Mouse (Mus musculus): ENCODE measurements at regions not wholly inside any gene's neighbourhood (a gene's known extent, or its start where the extent isn't known, plus 50 kb on each side); places are given as distances from the start of the nearest gene placed in this dataset.

- DNase-seq (ENCODE audit: low spot score), result no peak
These were observed 290.9 kb upstream of the Rnaseh2b start for GRCm38 (mm10) chr14:62001481-62001949.

- DNase-seq (ENCODE audit: low spot score), result no peak
These were observed 290.3 kb upstream of the Rnaseh2b start for GRCm38 (mm10) chr14:62002131-62002530.

DNA sequence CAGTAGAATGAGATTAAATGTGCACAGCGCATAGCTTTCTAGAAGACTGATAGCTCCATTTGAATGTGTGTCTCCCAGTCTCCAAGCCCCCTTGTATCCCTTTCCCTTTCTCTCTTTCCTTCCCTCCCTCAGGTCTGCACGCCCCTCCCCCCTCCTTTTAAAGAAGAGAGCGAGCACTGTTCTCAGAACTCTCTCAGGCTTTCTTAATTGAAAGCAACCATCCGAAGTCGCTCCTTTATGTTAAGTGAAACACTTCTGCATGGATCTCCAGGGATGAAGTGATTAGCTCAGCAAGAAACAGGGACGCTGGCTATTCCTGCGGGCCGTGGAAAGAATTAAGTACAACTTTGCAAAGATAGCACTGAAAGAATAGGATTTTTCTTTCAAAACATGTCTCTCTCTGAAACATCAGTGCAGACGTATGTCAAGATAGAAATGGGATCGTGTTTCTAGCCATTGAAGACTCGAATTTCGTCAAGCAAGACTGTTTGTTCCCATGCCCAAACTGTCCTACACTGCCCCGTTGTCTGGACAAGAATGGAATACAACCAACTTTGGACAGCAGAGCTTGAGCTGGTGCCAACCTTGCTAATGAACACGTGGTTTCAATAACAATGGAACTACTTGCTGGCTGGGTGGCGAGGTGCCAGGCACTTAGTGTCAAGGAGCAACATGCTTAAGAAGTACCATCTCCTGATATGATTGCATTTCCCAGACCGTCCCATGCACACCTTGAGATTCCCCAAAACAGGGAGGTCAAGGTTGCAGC, 289.2 kb upstream of the Rnaseh2b start:
- no peak for DNase-seq (ENCODE audit: low spot score)

- no peak for DNase-seq (ENCODE audit: low spot score)
These were observed 288.6 kb upstream of the Rnaseh2b start for GRCm38 (mm10) chr14:62003797-62004196.

DNA sequence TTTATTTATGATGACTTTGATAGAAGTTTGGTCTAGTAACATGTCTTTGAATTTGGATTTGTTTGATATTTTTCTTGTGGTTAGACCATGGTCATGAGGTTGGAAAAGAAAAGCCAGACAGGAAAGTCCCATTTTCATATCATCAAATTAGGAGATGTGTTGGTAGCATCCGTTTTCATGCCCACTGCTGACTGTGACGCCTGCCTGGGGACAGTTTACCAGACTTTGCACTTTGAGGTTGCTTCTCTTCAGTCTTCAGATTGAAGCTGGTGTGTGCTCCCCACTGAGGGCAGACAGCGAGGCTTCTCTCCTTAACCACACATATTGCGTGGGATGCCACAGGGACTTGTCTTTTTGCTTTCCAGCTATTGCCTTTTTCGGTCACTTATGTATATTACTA, 283.7 kb upstream of the Rnaseh2b start:
- DNase-seq (ENCODE audit: low spot score), result no peak

DNA sequence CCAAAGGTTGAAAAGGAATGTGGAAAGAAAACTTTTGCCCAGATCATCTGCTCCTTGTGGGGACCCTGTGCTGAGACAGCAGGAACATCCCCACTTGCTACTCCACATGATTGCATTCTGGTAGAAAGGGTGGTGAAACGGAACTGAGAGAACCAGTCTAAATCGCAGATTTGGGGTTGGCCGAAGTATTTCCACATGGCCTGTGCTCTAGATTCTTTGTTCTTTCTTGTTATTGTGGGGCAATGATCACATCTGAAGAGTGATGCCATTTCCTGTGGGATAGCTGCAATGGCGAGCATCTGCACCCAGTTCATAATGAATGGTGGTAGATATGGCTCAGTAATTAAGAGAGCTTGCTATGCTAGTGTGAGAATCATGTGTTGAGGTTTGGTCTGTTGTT, 273.6 kb upstream of the Rnaseh2b start:
- DNase-seq (ENCODE audit: low spot score), result no peak

GRCm38 (mm10) chr14:62020996-62021395, 271.4 kb upstream of the Rnaseh2b start:
- no peak for DNase-seq (ENCODE audit: low spot score)

DNA sequence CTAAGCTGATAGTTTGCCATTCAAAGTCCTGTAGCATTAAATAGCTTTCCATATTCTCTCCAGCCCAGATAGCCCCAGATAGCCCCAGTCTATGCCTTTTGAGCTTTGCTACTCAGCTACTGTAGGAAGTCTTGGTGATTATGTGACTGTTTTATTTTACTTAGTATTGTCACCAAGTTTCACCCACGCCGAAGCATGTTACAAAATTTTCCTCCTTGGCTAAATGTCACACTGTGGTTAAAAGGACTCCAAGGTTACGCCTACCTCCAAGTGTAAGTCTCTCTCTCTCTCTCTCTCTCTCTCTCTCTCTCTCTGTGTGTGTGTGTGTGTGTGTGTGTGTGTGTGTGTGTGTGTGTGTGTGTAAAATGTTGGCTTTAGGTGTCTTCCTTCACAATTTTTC, 270.2 kb upstream of the Rnaseh2b start:
- no peak for DNase-seq (ENCODE audit: low spot score)

DNA sequence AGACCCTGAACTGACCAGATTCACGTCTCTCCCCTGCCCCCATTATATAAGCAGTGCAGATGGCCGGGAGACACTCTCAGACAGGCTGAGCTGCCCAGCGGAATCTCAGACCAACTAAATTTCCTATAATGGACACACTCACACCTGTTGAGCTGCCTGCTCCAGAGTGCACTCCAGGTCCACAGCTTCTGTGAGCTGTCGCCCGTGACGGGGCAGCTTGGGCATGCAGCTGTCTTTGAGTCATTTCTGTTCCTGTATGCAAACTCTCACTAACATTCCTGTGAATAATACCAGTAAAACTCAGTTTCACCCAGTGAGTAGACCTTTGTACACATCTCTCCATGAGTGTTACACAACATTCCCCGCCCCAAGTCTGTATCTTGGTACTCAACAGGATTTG, 269.4 kb upstream of the Rnaseh2b start:
- no peak for DNase-seq (ENCODE audit: low spot score)

GRCm38 (mm10) chr14:62027751-62028279, 264.6 kb upstream of the Rnaseh2b start:
- DNase-seq (ENCODE audit: low spot score), result no peak

- DNase-seq (ENCODE audit: low spot score), result no peak
These were observed 262.3 kb upstream of the Rnaseh2b start for GRCm38 (mm10) chr14:62030059-62030458.

- DNase-seq (ENCODE audit: low spot score), result no peak
These were observed 258.7 kb upstream of the Rnaseh2b start for GRCm38 (mm10) chr14:62033661-62034060.

- no peak for DNase-seq (ENCODE audit: low spot score)
These were observed 257.7 kb upstream of the Rnaseh2b start for GRCm38 (mm10) chr14:62034664-62035063.

DNA sequence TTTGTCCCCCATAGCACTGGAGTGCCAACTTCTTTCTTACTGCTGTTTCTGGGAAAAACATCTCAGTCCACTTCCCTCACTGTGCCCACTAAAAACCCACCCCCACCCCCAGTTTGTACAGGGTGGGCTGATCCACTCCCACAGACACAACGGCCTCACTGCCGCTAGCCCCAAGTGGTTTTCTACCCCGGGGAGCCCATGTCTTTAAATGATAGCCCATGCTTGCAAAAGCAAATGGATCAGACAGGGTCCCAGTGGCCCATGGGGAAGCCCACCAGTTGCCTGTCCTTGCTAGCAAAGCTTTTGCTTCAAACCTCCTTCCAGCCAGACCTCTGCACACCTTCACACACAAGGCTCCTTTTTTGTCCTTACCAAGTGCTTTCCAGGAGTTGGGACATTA, 257.0 kb upstream of the Rnaseh2b start:
- DNase-seq (ENCODE audit: low spot score), result no peak

DNA sequence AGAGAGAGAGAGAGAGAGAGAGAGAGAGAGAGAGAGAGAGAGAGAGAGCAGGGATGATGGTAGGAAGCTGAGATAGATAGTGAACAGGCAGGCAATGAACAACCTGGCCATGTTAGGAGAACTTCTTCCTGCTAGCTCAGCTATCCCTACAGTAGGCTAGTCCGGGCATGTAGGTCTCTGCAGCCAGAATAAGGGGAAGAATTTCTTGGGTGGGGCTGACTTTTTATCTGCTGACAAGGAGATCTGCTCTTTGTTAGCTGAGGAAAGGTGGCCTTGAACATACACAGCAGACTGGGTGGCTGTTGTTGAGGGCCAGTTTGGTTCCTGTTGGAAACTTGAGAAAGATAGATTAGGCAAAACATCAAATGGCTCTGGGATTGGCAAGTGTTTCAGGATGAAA, 254.9 kb upstream of the Rnaseh2b start:
- no peak for DNase-seq (ENCODE audit: low spot score)

DNA sequence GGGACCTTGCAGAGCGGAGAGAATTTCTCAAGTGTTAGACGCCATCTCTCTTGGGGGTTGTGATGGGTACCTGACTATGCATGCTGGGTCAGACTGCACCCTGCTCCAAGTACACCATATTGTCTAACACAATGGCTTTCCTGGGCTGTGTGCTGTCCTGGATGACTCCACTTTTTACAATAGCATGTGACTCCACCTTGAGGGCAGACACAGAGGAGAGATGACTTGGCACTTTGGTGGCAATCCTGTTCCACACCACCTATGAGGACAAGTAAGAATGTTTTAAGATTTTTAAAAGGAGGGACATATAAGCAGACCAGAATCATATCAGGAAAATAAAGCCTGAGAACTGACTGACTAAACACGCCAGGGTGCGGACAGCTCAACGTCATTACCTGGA, 254.5 kb upstream of the Rnaseh2b start:
- DNase-seq (ENCODE audit: low spot score), result no peak

- DNase-seq (ENCODE audit: low spot score), result peak; percentile 12
These were observed 249.9 kb upstream of the Rnaseh2b start for GRCm38 (mm10) chr14:62042305-62043116.

GRCm38 (mm10) chr14:62043117-62043422, 249.3 kb upstream of the Rnaseh2b start:
- no peak for DNase-seq (ENCODE audit: low spot score)

GRCm38 (mm10) chr14:62050941-62051340, 241.4 kb upstream of the Rnaseh2b start:
- no peak for DNase-seq (ENCODE audit: low spot score)

GRCm38 (mm10) chr14:62051923-62052322, 240.5 kb upstream of the Rnaseh2b start:
- no peak for DNase-seq (ENCODE audit: low spot score)

- DNase-seq (ENCODE audit: low spot score), result no peak
These were observed 239.4 kb upstream of the Rnaseh2b start for GRCm38 (mm10) chr14:62053004-62053403.

- DNase-seq (ENCODE audit: low spot score), result no peak
These were observed 235.3 kb upstream of the Rnaseh2b start for GRCm38 (mm10) chr14:62057096-62057495.

- no peak for DNase-seq (ENCODE audit: low spot score)
These were observed 234.3 kb upstream of the Rnaseh2b start for GRCm38 (mm10) chr14:62058100-62058499.
